Mouse (Mus musculus): ENCODE data around the gene Osbpl10. TPM values are rescaled to one million over a fixed set of nuclear protein-coding genes. Genes with fewer than 3 reads are reported as not detected.
"Not testable (repeated sequence)": the region's sequence is repeated elsewhere in the genome, so short reads cannot be mapped to it uniquely, and the experiment has no call there.

The Osbpl10 gene
- polyA plus RNA-seq, 1 experiment from 2014 or later = 0.90 TPM

DNA sequence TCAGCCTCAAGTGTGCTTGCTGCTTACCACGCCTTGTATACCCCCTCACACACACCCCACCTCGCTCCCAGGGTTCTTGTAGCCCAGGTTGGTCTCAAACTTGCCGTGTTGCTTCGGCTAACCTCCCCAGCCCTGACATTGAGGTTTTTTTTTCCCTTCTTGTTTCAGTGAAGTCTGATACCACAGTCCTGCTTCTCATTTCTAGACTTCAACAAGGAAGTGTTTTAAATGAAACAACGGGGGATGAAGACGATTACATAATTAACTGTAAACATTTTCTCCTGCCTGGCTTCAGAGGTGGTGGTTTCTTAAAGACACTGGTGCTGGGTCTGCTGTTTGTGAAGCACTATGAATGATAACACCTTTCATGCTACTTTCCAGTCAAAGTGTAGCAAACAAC lies 17.5 kb upstream of the Osbpl10 start:
- ATAC-seq (replicated peaks; ENCODE audit: insufficient number of reproducible peaks, low FRiP score, low TSS enrichment, low read depth) (no peak), DNase-seq (ENCODE audit: low spot score) (no peak)
- Histone ChIP-seq H3K4me1 (ENCODE audit: control insufficient read depth, insufficient read depth, low read length) (no peaks in the 10 kb centered on the region), H3K4me2 (ENCODE audit: low read depth, low read length) (no peak overlapping the region), H3K27me3 (ENCODE audit: control insufficient read depth, insufficient read depth, low read length) (no peaks in the 10 kb centered on the region), H3K4me3 (ENCODE audit: low read depth, low read length) (no peak overlapping the region), H3K36me3 (replicated peaks; ENCODE audit: control insufficient read depth, insufficient read depth, low read depth, low read length) (no peaks in the 10 kb centered on the region), H3K27ac (replicated peaks; ENCODE audit: low read depth, low read length) (no peak overlapping the region), H3K9ac (replicated peaks; ENCODE audit: low read length) (no peak overlapping the region), H3K9me3 (replicated peaks; ENCODE audit: control insufficient read depth, low read length) (no peaks in the 10 kb centered on the region)
- 82% methylated on average over 6 of the region's 6 CpGs for WGBS

DNA sequence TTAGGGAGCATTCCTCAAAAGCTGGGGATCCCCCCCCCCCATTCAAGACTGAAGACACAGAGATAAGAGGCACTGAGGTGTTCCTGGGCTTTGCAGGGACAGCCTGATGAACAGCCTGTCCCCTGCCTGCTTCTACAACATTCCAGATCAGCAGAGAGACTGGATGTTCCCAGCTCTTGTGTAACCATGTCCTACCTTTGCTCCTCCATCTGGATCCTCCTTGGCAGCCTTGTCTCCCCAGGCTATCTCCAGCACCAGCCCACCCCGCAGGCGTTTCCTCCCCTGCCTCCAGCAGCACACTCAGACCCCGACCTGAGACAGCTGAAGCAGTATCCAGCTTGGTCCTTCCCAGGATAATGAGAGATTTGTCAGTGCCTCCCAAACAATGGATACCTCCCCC lies 14.3 kb upstream of the Osbpl10 start:
- Histone ChIP-seq H3K9ac (replicated peaks; ENCODE audit: low read length) (no peak overlapping the region), H3K27ac (replicated peaks; ENCODE audit: low read depth, low read length) (no peak overlapping the region), H3K4me3 (ENCODE audit: low read depth, low read length) (no peak overlapping the region), H3K27me3 (ENCODE audit: control insufficient read depth, insufficient read depth, low read length) (no peaks in the 10 kb centered on the region), H3K36me3 (replicated peaks; ENCODE audit: control insufficient read depth, insufficient read depth, low read depth, low read length) (no peaks in the 10 kb centered on the region), H3K4me1 (ENCODE audit: control insufficient read depth, insufficient read depth, low read length) (no peaks in the 10 kb centered on the region), H3K9me3 (replicated peaks; ENCODE audit: control insufficient read depth, low read length) (no peaks in the 10 kb centered on the region), H3K4me2 (ENCODE audit: low read depth, low read length) (no peak overlapping the region)
- WGBS = 66% methylated on average over 3 of the region's 3 CpGs
- DNase-seq (ENCODE audit: low spot score) = no peak
- ATAC-seq (replicated peaks; ENCODE audit: insufficient number of reproducible peaks, low FRiP score, low TSS enrichment, low read depth) = no peak

DNA sequence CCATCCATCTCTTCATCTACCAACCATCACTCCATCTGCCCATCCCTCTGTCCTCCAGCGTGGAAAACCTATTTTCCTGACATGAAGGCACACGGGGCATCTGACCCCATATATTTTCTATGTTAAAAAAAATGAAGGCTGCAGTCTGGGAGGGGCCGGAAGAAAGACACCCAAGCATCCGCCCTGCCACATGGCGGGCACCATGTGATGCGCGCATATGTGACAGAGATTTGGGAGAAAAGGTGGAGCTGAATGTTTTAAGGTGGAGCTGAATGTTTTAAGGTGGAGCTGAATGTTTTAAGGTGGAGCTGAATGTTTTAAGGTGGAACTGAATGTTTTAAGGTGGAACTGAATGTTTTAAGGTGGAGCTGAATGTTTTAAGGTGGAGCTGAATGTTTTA lies 12.1 kb upstream of the Osbpl10 start:
- H3K36me3 ChIP-seq (replicated peaks; ENCODE audit: control insufficient read depth, insufficient read depth, low read depth, low read length); H3K27me3 ChIP-seq (ENCODE audit: control insufficient read depth, insufficient read depth, low read length); H3K9me3 ChIP-seq (replicated peaks; ENCODE audit: control insufficient read depth, low read length); H3K27ac ChIP-seq (replicated peaks; ENCODE audit: low read depth, low read length); DNase-seq (ENCODE audit: low spot score); H3K4me2 ChIP-seq (ENCODE audit: low read depth, low read length); H3K4me1 ChIP-seq (ENCODE audit: control insufficient read depth, insufficient read depth, low read length); H3K9ac ChIP-seq (replicated peaks; ENCODE audit: low read length); ATAC-seq (replicated peaks; ENCODE audit: insufficient number of reproducible peaks, low FRiP score, low TSS enrichment, low read depth); H3K4me3 ChIP-seq (ENCODE audit: low read depth, low read length): not testable (repeated sequence)
- 84% methylated on average over 7 of the region's 7 CpGs for WGBS

DNA sequence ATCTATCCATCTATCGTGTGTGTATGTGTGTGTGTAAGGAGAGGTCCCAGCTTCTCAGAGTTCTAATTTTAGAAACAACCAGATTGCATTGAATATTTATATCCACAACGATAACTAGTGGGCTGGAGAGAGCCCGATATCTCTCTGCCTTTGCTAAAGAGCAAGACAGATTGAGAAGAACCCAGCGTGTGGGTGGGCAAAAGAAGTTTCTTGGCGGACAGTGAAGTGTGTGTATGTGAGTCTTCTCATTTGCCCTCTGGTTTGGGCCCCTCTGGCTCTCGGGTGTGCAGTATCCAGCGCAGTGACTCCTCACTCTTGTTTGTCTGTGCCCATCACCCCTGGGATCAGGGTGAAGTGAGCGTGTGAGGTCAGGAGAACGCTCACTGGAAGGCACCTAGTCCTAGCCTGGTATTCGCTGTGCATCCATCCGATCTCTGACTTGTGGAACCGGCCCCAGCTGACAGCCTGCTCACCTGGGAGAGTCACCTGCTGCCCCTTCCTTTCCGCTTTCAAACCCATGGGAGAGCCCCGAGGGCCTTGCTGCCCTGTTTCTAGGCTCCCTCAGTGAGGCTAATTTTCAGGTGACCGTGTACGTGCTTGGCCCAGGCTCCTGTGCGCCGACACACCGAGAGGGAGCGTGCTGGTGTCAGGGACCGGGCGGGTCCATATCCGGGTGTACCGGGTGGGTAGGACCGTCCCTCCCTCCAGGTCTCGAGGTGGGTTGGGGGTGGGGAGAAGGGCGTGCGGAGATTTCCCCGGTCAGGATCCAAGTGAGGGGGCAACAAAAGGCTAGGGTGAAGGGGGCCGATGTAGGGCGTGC lies 698 bp upstream of the Osbpl10 start:
- H3K27me3 ChIP-seq (ENCODE audit: control insufficient read depth, insufficient read depth, low read length) = peaks cover 2% of the 10 kb centered on the region; the same call in 1 of the 2 replicates
- no peaks in the 10 kb centered on the region for H3K36me3 ChIP-seq (replicated peaks; ENCODE audit: control insufficient read depth, insufficient read depth, low read depth, low read length)
- DNase-seq (ENCODE audit: low spot score) (no peak), ATAC-seq (replicated peaks; ENCODE audit: insufficient number of reproducible peaks, low FRiP score, low TSS enrichment, low read depth) (peak; percentile 68; the same call in 1 of the 2 replicates)
- WGBS = 7% methylated on average over 31 of the region's 31 CpGs
- peak overlapping the region; percentile 79 for H3K9ac ChIP-seq (replicated peaks; ENCODE audit: low read length)
- no peak overlapping the region for H3K27ac ChIP-seq (replicated peaks; ENCODE audit: low read depth, low read length)
- peak overlapping the region; percentile 78 for H3K4me3 ChIP-seq (ENCODE audit: low read depth, low read length)
- H3K4me1 ChIP-seq (ENCODE audit: control insufficient read depth, insufficient read depth, low read length) = no peaks in the 10 kb centered on the region
- no peaks in the 10 kb centered on the region for H3K9me3 ChIP-seq (replicated peaks; ENCODE audit: control insufficient read depth, low read length)
- H3K4me2 ChIP-seq (ENCODE audit: low read depth, low read length) = peak overlapping the region; percentile 94

DNA sequence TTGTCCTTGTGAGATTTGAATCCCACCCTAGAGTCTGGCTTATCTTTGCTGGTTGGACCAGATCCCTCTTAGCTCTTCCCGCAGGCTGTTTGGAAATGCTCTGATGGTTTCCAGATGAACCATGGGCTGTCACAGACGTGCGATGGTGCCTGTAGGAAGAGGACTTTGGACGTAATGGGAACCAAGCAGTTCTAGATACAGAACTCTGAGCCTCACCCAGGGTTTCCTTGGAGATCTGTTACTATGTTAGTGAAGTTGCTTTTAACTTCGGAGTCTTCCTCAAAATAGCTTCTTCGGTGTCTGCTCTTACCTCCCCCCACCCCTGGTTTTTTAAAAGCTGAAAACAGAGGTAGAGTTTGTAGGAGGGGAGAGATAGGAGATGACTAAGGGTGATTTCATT lies 1.6 kb downstream of the Osbpl10 start:
- no peaks in the 10 kb centered on the region for H3K36me3 ChIP-seq (replicated peaks; ENCODE audit: control insufficient read depth, insufficient read depth, low read depth, low read length)
- no peak for ATAC-seq (replicated peaks; ENCODE audit: insufficient number of reproducible peaks, low FRiP score, low TSS enrichment, low read depth)
- 58% methylated on average over 6 of the region's 6 CpGs for WGBS
- H3K9ac ChIP-seq (replicated peaks; ENCODE audit: low read length) = no peak overlapping the region
- no peak overlapping the region for H3K27ac ChIP-seq (replicated peaks; ENCODE audit: low read depth, low read length)
- peaks cover 2% of the 10 kb centered on the region; the same call in 1 of the 2 replicates for H3K27me3 ChIP-seq (ENCODE audit: control insufficient read depth, insufficient read depth, low read length)
- H3K4me3 ChIP-seq (ENCODE audit: low read depth, low read length) = no peak overlapping the region
- H3K4me1 ChIP-seq (ENCODE audit: control insufficient read depth, insufficient read depth, low read length) = no peaks in the 10 kb centered on the region
- DNase-seq (ENCODE audit: low spot score) = peak; percentile 8
- no peaks in the 10 kb centered on the region for H3K9me3 ChIP-seq (replicated peaks; ENCODE audit: control insufficient read depth, low read length)
- no peak overlapping the region for H3K4me2 ChIP-seq (ENCODE audit: low read depth, low read length)

DNA sequence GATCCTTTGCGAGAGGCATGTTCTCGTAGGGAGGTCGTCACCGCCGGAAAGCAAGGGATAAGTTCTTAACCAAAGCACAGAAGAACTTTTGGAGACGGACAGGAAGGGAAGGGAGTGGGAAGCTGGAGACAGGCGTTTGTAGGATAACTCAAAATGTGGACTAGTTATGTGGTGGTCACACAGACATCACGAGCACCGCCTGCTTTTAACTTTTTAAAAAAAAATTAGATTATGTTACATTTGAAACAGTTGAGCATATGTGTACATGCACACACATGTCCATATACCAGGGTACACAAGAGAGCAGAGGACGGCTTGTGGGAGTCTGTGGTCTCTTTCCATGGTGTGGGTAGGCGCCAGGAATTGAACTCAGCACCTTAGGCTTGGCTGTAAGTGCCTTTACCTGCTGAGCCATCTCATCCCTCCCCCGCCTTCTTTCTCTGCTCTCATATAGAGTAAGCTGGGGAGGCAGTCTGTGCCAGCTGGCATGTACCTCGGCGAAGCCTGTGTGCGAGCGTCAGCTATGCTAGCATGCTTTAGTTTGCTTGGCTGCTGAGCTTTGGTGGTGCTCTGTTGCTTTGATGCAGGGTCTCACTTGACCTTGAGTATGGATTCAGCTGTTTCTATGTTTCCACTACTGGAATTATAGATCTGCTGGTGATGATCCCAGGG lies 4.5 kb downstream of the Osbpl10 start, which contains the start of gene Rps27rt:
TSS of gene Rps27rt (minus strand) at position 51 of the 672 bp plus-strand sequence.
- ATAC-seq (replicated peaks; ENCODE audit: insufficient number of reproducible peaks, low FRiP score, low TSS enrichment, low read depth) (no peak), DNase-seq (ENCODE audit: low spot score) (no peak)
- no peak within 1 kb of the TSS for H3K4me3 ChIP-seq (ENCODE audit: low read depth, low read length)
- WGBS = 90% methylated on average over 16 of the region's 16 CpGs
- no peaks in the 10 kb centered on the region for H3K36me3 ChIP-seq (replicated peaks; ENCODE audit: control insufficient read depth, insufficient read depth, low read depth, low read length)
- no peak within 1 kb of the TSS for H3K27ac ChIP-seq (replicated peaks; ENCODE audit: low read depth, low read length)
- H3K27me3 ChIP-seq (ENCODE audit: control insufficient read depth, insufficient read depth, low read length) = peaks cover 2% of the 10 kb centered on the region; the same call in 1 of the 2 replicates
- H3K9ac ChIP-seq (replicated peaks; ENCODE audit: low read length) = no peak within 1 kb of the TSS
- H3K9me3 ChIP-seq (replicated peaks; ENCODE audit: control insufficient read depth, low read length) = no peaks in the 10 kb centered on the region
- no peak within 1 kb of the TSS for H3K4me2 ChIP-seq (ENCODE audit: low read depth, low read length)
- no peaks in the 10 kb centered on the region for H3K4me1 ChIP-seq (ENCODE audit: control insufficient read depth, insufficient read depth, low read length)

DNA sequence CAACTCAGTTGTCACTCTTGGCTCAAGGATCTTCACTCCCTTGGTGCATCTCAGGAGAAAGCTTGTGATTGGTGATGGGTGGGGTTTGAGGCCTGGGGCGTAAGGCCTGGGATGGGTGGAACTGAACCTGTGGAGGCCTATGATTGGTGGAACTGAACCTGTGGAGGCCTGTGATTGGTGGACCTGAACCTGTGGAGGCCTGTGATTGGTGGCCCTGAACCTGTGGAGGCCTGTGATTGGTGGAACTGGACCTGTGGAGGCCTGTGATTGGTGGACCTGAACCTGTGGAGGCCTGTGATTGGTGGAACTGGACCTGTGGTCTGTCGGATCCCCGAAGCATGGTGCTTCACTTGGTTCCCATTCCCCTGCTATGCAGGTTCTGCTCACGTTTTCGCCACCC lies 7.4 kb downstream of the Osbpl10 start:
- Histone ChIP-seq H3K27ac (replicated peaks; ENCODE audit: low read depth, low read length) (no peak overlapping the region), H3K36me3 (replicated peaks; ENCODE audit: control insufficient read depth, insufficient read depth, low read depth, low read length) (no peaks in the 10 kb centered on the region), H3K27me3 (ENCODE audit: control insufficient read depth, insufficient read depth, low read length) (no peaks in the 10 kb centered on the region), H3K9ac (replicated peaks; ENCODE audit: low read length) (no peak overlapping the region), H3K9me3 (replicated peaks; ENCODE audit: control insufficient read depth, low read length) (no peaks in the 10 kb centered on the region), H3K4me1 (ENCODE audit: control insufficient read depth, insufficient read depth, low read length) (no peaks in the 10 kb centered on the region), H3K4me3 (ENCODE audit: low read depth, low read length) (no peak overlapping the region), H3K4me2 (ENCODE audit: low read depth, low read length) (no peak overlapping the region)
- ATAC-seq (replicated peaks; ENCODE audit: insufficient number of reproducible peaks, low FRiP score, low TSS enrichment, low read depth) (no peak), DNase-seq (ENCODE audit: low spot score) (no peak)
- 91% methylated on average over 5 of the region's 5 CpGs for WGBS

DNA sequence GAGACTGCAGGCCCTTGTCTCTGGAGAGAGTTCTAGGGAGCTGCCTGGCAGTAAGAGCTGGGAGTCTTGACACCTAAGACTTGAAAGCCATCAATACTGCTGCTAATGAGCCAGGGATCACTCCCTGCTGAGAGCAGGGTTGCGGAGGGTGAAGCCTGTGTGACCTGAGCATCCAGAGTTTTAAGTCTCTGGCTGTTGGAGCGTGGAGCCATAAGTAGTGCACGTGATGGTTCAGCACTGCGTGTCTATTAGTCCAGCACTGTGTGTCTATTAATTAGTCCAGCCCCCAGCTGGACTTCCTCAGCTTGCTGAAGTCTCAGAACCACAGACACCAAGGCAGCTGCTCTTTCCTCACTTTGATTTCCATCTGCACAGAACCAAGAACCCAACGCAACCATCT lies 8.0 kb downstream of the Osbpl10 start:
- Histone ChIP-seq H3K36me3 (replicated peaks; ENCODE audit: control insufficient read depth, insufficient read depth, low read depth, low read length) (no peaks in the 10 kb centered on the region), H3K27ac (replicated peaks; ENCODE audit: low read depth, low read length) (no peak overlapping the region), H3K9me3 (replicated peaks; ENCODE audit: control insufficient read depth, low read length) (no peaks in the 10 kb centered on the region), H3K4me2 (ENCODE audit: low read depth, low read length) (no peak overlapping the region), H3K4me3 (ENCODE audit: low read depth, low read length) (no peak overlapping the region), H3K27me3 (ENCODE audit: control insufficient read depth, insufficient read depth, low read length) (no peaks in the 10 kb centered on the region), H3K9ac (replicated peaks; ENCODE audit: low read length) (no peak overlapping the region), H3K4me1 (ENCODE audit: control insufficient read depth, insufficient read depth, low read length) (no peaks in the 10 kb centered on the region)
- 87% methylated on average over 5 of the region's 5 CpGs for WGBS
- ATAC-seq (replicated peaks; ENCODE audit: insufficient number of reproducible peaks, low FRiP score, low TSS enrichment, low read depth) (no peak), DNase-seq (ENCODE audit: low spot score) (no peak)

All from embryonic facial prominence, embryonic 11.5 days (tissue).